Mouse (Mus musculus): ENCODE measurements around the gene Sap30bp. TPM values are rescaled to one million over a fixed set of nuclear protein-coding genes. Genes with fewer than 3 reads are reported as not detected.

The Sap30bp gene
- polyA plus RNA-seq, 1 experiment = 3.0 TPM

DNA sequence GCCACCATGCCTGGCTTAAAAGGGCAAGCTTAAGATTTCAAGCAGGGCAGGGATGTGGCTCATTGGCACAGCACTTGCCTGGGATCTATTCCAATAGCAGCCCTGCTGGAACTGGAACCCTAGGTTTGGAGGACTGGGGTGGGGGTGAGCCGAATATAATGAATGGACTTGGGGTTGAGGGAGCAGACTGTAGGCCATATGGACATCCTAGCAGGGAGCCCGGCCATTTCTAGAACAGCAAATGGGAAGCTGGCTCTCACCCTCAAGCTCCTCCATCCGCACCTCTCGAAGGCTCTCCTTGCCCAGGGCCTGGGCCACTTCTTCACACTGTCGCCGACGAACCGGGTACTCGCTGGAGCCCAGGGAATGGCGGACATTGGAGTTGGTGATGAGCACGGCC lies 76.6 kb downstream of the Sap30bp start:
- H3K27me3 ChIP-seq (ENCODE audit: control insufficient read depth) = peaks cover 31% of the 10 kb centered on the region
- peaks cover 39% of the 10 kb centered on the region for H3K4me1 ChIP-seq (ENCODE audit: control insufficient read depth)

DNA sequence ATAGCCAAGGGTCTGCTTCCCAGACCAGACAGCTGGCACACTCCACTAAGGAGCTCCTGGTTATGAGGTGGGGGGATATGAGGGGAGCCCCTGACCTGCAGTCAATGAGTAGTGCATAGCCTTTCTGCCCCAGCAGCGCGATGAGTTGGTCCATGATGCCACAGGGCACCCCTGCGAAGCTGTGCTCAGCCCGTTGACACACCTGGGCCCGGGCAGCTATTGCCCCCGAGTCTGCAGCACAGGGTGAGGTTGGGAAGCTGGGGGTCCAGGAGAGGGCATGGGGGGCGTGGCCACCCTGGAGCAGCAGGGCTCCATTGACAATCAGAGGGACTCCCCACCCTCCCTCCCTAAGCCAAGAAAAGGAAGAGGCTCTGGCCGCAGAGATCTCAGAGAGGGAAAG lies 77.1 kb downstream of the Sap30bp start:
- Histone ChIP-seq H3K4me3 (replicated peaks) (no peak overlapping the region), H3K4me1 (ENCODE audit: control insufficient read depth) (peaks cover 36% of the 10 kb centered on the region), H3K9me3 (ENCODE audit: control insufficient read depth, low read length) (no peaks in the 10 kb centered on the region), H3K27me3 (ENCODE audit: control insufficient read depth) (peaks cover 33% of the 10 kb centered on the region), H3K36me3 (ENCODE audit: control insufficient read depth) (peaks cover 26% of the 10 kb centered on the region)
- TF ChIP-seq GATA1 (IDR thresholded peaks at IDR 0.05; ENCODE audit: low read length) = no peak
- no peak for TF ChIP-seq TAL1 (IDR thresholded peaks at IDR 0.05; ENCODE audit: low read length)

More for the DNA sequence above, 76.6 kb downstream of the Sap30bp start:
- no peak overlapping the region for H3K4me3 ChIP-seq (replicated peaks)
- no peak for TF ChIP-seq GATA1 (IDR thresholded peaks at IDR 0.05; ENCODE audit: low read length)
- no peak for TF ChIP-seq TAL1 (IDR thresholded peaks at IDR 0.05; ENCODE audit: low read length)
- no peaks in the 10 kb centered on the region for H3K9me3 ChIP-seq (ENCODE audit: control insufficient read depth, low read length)
- peaks cover 26% of the 10 kb centered on the region for H3K36me3 ChIP-seq (ENCODE audit: control insufficient read depth)

DNA sequence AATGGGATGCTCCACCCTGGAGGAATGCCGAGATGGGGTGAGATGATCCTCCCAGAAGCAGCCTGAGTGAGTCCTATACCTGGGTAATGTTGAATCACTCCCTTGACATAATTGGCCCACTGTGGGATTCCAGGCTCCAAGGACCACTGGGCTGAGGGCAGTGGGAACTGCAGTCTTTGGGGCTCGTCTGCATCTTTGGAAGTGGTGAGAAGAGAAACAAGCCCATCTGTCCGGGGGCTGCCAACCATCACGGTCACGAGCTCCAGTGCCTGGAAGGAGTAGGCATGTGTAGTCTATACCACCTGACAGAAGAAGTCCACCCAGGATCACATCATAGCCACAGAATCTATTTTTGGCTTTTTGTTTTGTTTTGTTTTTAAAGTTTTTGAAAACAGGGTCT lies 77.9 kb downstream of the Sap30bp start:
- no peak overlapping the region for H3K4me3 ChIP-seq (replicated peaks)

DNA sequence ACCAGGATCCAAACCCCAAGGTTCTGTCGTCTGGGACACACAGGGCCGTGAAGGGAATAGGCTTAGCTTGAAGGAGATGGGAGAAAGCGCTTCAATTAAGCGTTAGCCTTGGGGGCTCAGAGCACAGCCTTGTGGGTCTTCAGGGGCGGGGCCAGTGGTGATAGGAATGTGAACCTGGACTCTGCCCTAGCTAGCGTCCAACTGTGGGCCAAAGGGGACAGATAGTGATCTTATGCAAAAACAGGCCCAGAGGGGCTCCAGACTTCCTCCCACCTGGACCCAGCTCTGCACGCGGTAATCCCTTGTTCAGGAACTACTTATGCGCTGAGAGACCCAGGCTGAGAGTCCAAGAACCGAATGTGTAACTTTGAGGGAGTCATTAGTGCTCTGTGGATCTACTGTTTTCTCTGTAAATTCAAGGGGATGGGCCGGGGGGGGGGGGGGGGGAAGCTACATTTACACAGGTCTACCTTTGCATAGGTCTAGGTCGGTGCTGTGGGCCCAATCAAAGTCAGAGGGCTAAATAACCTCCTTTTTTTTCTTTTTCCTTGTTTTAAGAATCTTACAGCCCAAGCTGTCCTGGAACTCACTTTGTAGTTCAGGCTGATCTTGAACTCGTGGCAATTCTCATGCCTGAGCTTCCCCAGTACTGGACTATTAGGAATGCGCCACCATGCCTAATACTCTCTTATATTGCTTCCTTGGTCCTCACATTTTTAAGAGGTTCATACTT lies 78.6 kb downstream of the Sap30bp start:
- no peak for TF ChIP-seq GATA1 (IDR thresholded peaks at IDR 0.05; ENCODE audit: low read length)
- TF ChIP-seq TAL1 (IDR thresholded peaks at IDR 0.05; ENCODE audit: low read length) = no peak
- Histone ChIP-seq H3K4me3 (replicated peaks) (peak overlapping the region; percentile 67), H3K27me3 (ENCODE audit: control insufficient read depth) (peaks cover 37% of the 10 kb centered on the region), H3K9me3 (ENCODE audit: control insufficient read depth, low read length) (no peaks in the 10 kb centered on the region), H3K4me1 (ENCODE audit: control insufficient read depth) (peaks cover 24% of the 10 kb centered on the region), H3K36me3 (ENCODE audit: control insufficient read depth) (peaks cover 26% of the 10 kb centered on the region)

More for the DNA sequence above, 77.9 kb downstream of the Sap30bp start:
- H3K27me3 ChIP-seq (ENCODE audit: control insufficient read depth) = peaks cover 33% of the 10 kb centered on the region
- TF ChIP-seq GATA1 (IDR thresholded peaks at IDR 0.05; ENCODE audit: low read length) (no peak), TAL1 (IDR thresholded peaks at IDR 0.05; ENCODE audit: low read length) (no peak)
- H3K36me3 ChIP-seq (ENCODE audit: control insufficient read depth) = peaks cover 26% of the 10 kb centered on the region
- H3K9me3 ChIP-seq (ENCODE audit: control insufficient read depth, low read length) = no peaks in the 10 kb centered on the region
- H3K4me1 ChIP-seq (ENCODE audit: control insufficient read depth) = peaks cover 30% of the 10 kb centered on the region

DNA sequence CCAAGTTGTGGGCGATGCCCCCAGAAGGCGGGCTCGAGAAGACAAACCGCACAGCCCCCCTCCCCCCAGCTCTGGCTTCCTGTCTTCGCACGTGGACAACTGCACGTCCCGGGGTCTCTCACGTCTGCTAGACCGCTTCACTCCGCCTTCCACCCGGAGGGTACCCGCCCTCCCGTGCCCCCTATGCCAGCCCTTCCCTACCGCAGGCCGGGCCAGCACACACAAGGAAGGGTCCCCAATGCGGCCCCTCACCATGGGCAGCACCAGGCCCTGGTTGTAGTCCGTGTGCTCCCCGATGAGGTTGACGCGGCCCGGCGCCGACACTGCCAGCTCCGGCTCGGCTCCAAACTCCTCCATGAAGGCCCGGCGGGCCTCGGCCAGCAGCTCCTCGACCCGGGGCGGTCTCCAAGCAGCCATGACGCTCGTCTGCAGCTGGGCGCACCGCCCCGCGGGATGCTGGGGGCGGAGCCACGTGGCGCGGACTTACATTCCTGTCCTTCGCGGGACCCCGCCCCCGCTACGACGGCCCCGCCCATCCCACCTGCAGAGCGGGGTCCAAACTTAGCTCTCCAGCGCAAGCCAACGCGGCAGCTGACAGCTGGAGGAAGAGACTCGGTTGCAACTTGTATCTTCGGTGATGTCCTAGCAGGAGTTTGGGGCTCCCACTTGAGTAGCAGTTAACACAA lies 79.3 kb downstream of the Sap30bp start, which contains the start of gene Galk1:
Gene Galk1, minus strand, starts transcription at position 458 of the 686 bp plus-strand sequence.
- Histone ChIP-seq H3K4me3 (replicated peaks) (peak within 1 kb of the TSS; percentile 67), H3K4me1 (ENCODE audit: control insufficient read depth) (peaks cover 21% of the 10 kb centered on the region), H3K27me3 (ENCODE audit: control insufficient read depth) (peaks cover 37% of the 10 kb centered on the region), H3K9me3 (ENCODE audit: control insufficient read depth, low read length) (no peaks in the 10 kb centered on the region), H3K36me3 (ENCODE audit: control insufficient read depth) (peaks cover 23% of the 10 kb centered on the region)
- no peak for TF ChIP-seq GATA1 (IDR thresholded peaks at IDR 0.05; ENCODE audit: low read length)
- TF ChIP-seq TAL1 (IDR thresholded peaks at IDR 0.05; ENCODE audit: low read length) = no peak

DNA sequence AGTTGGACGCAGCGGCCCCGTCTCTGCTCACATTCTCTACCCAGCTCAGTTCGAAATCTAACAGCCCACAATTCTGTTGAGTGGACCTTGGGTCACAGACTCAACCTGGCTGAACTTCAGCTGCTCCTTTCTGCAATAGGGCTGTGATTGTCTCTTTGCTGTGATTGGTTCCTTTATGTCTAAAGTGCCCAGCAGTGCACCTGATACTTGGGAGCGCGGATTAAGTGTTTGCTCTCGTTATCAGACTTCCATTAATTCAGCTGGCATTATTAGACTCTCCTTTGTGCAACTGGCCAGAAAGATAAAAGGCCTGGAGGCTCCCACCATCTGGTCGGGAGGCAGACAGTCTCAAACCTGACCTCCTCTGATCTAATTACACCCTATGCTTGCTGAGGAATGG lies 81.7 kb downstream of the Sap30bp start:
- TF ChIP-seq TAL1 (IDR thresholded peaks at IDR 0.05; ENCODE audit: low read length) = no peak
- no peak for TF ChIP-seq GATA1 (IDR thresholded peaks at IDR 0.05; ENCODE audit: low read length)

More for the DNA sequence above, 81.7 kb downstream of the Sap30bp start:
- Histone ChIP-seq H3K4me3 (replicated peaks) (no peak overlapping the region), H3K27me3 (ENCODE audit: control insufficient read depth) (peaks cover 37% of the 10 kb centered on the region), H3K4me1 (ENCODE audit: control insufficient read depth) (peaks cover 25% of the 10 kb centered on the region), H3K36me3 (ENCODE audit: control insufficient read depth) (peaks cover 3% of the 10 kb centered on the region), H3K9me3 (ENCODE audit: control insufficient read depth, low read length) (no peaks in the 10 kb centered on the region)

Other genes starting within 250 kb of the Sap30bp start
- 3.4 and 3.8 TPM in 2 replicates for gene Grb2, start 224.7 kb upstream of the Sap30bp start, polyA plus RNA-seq (2012)
- gene Tmem94, start 167.8 kb upstream of the Sap30bp start, polyA plus RNA-seq (2012) = 6.1 and 6.3 TPM in 2 replicates
- 10.9 and 12.1 TPM in 2 replicates for gene Caskin2, start 119.6 kb upstream of the Sap30bp start, polyA plus RNA-seq (2012)
- 3.4 and 4.5 TPM in 2 replicates for gene Tsen54, start 118.6 kb upstream of the Sap30bp start, polyA plus RNA-seq (2012)
- gene Llgl2, start 109.2 kb upstream of the Sap30bp start, polyA plus RNA-seq (2012) = 2.1 and 2.3 TPM in 2 replicates
- not detected in 2 replicates for gene Myo15b, start 74.9 kb upstream of the Sap30bp start, polyA plus RNA-seq (2012)
- gene Smim5, start 33.3 kb upstream of the Sap30bp start, polyA plus RNA-seq (2012) = 2.1 and 3.2 TPM in 2 replicates
- gene Smim6, start 21.3 kb upstream of the Sap30bp start, polyA plus RNA-seq (2012) = 0.09 and 0.28 TPM in 2 replicates
- gene Recql5, start 195 bp downstream of the Sap30bp start, polyA plus RNA-seq (2012) = 1.4 and 2.3 TPM in 2 replicates
- gene Itgb4, start 41.4 kb downstream of the Sap30bp start, polyA plus RNA-seq (2012) = 0.01 TPM in 1 of 2 replicates, not detected in the other
- 1.5 and 1.9 TPM in 2 replicates for gene Galk1, start 79.4 kb downstream of the Sap30bp start, polyA plus RNA-seq (2012)
- 117 and 150 TPM in 2 replicates for gene H3f3b, start 94.7 kb downstream of the Sap30bp start, polyA plus RNA-seq (2012)
- gene Unk, start 97.0 kb downstream of the Sap30bp start, polyA plus RNA-seq (2012) = 3.6 and 3.8 TPM in 2 replicates
- gene Unc13d, start 144.7 kb downstream of the Sap30bp start, polyA plus RNA-seq (2012) = 14.5 and 18.2 TPM in 2 replicates
- 142 and 153 TPM in 2 replicates for gene Wbp2, start 153.7 kb downstream of the Sap30bp start, polyA plus RNA-seq (2012)
- 0.10 and 0.17 TPM in 2 replicates for gene Trim47, start 193.9 kb downstream of the Sap30bp start, polyA plus RNA-seq (2012)
- 0.04 and 0.08 TPM in 2 replicates for gene Trim65, start 197.8 kb downstream of the Sap30bp start, polyA plus RNA-seq (2012)
- 7.7 and 8.4 TPM in 2 replicates for gene Mrpl38, start 205.6 kb downstream of the Sap30bp start, polyA plus RNA-seq (2012)
- 1.1 and 1.3 TPM in 2 replicates for gene Fbf1, start 234.9 kb downstream of the Sap30bp start, polyA plus RNA-seq (2012)